Mouse (Mus musculus) lung, embryonic 14.5 days (tissue): Measurements from ENCODE around the gene Brinp2. TPM values are rescaled to one million over a fixed set of nuclear protein-coding genes. Genes with fewer than 3 reads are reported as not detected.

Source experiments
- ATAC-seq: fragments of 200-750 bp; cut with Nextera tagmentation; 2 replicates; pipeline ENCODE4 v1.8.0; 2017; ENCODE audit warnings: mild to moderate bottlenecking, moderate TSS enrichment, moderate library complexity; ENCODE audit not compliant: insufficient read depth
- DNase-seq: peaks from one replicate; pipeline ENCODE4 v3.0.0-alpha.2; 2015
- H3K27ac ChIP-seq: fragments of 300-500 bp; sonication (generic); 2 replicates; pipeline ENCODE4 v1.5.1; 2014; ENCODE audit warnings: low read depth, mild to moderate bottlenecking, moderate library complexity
- H3K27me3 ChIP-seq: fragments of 300-500 bp; sonication (generic); 2 replicates; pipeline ENCODE4 v1.6.1; 2014; ENCODE audit warnings: low read length, control low read depth; ENCODE audit not compliant: insufficient read depth
- H3K36me3 ChIP-seq: fragments of 300-500 bp; sonication (generic); 2 replicates; pipeline ENCODE4 v1.6.1; 2014; ENCODE audit warnings: control low read depth; ENCODE audit not compliant: insufficient read depth
- H3K4me1 ChIP-seq: fragments of 300-500 bp; sonication (generic); 2 replicates; pipeline ENCODE4 v1.6.1; 2014; ENCODE audit warnings: antibody characterized with exemption, control low read depth; ENCODE audit not compliant: insufficient read depth
- H3K4me2 ChIP-seq: fragments of 300-500 bp; sonication (generic); 2 replicates; pipeline ENCODE4 v1.6.1; 2014; ENCODE audit warnings: mild to moderate bottlenecking
- H3K4me3 ChIP-seq: fragments of 300-500 bp; sonication (generic); 2 replicates; pipeline ENCODE4 v1.5.1; 2014; ENCODE audit warnings: low read depth, low read length
- H3K9ac ChIP-seq: fragments of 300-500 bp; sonication (generic); 2 replicates; pipeline ENCODE4 v1.6.1; 2014
- H3K9me3 ChIP-seq: fragments of 300-500 bp; sonication (generic); 2 replicates; pipeline ENCODE4 v1.6.1; 2016; ENCODE audit warnings: low read depth, low read length, control low read depth
- CTCF ChIP-seq: IDR thresholded peaks from 2 replicates; pipeline ENCODE4 v1.5.1; 2016; ENCODE audit warnings: antibody characterized with exemption, low read depth
- WGBS: fragments of 180-500 bp; shearing (Covaris S2); extraction: QIAGEN DNeasy Blood & Tissue Kit; methylation state at CpG from one replicate; pipeline ENCODE4 v1.1.7; 2014; 5-methylcytosine and 5-hydroxymethylcytosine counted together
- polyA plus RNA-seq: library from polyadenylated mRNA; unstranded; fragments of >200 nt; fragmentation: Nextera tagmentation; extraction: Ambion mirVana; gene quantifications from 2 replicates; pipeline ENCODE4 v1.2.1, GENCODE M21; 2014

The Brinp2 gene
- polyA plus RNA-seq, 1 experiment from 2014 or later: 0.24 TPM

DNA sequence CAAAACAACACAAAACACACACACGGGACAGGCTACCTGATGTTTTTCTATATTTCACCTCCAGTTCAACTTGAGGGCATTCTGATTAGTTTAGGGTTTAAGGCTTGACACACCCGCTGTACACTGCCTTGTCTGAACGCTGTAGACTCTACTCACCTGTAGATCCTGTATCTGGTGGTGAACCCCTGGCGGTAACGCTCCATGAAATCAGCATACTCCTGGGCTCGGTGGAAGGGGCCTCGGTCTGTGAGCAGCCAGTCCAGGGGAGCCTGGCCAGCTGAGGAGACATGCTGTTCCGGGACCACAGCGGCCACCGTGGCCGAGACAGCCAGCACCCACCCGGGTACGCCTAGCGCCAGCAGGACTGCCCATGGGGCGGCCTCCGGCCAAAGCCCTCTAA is 60.9 kb downstream of the Brinp2 start:
- Histone ChIP-seq H3K36me3 (no peaks in the 10 kb centered on the region), H3K4me2 (no peak overlapping the region), H3K4me1 (no peaks in the 10 kb centered on the region; the same call in 1 of the 2 replicates), H3K27ac (no peak overlapping the region), H3K9me3 (no peaks in the 10 kb centered on the region), H3K27me3 (no peaks in the 10 kb centered on the region), H3K4me3 (no peak overlapping the region), H3K9ac (no peak overlapping the region)
- 56% methylated on average over 16 of the region's 16 CpGs for WGBS
- TF ChIP-seq CTCF: no peak
- ATAC-seq (peak; percentile 31; the same call in 1 of the 2 replicates), DNase-seq (no peak)

DNA sequence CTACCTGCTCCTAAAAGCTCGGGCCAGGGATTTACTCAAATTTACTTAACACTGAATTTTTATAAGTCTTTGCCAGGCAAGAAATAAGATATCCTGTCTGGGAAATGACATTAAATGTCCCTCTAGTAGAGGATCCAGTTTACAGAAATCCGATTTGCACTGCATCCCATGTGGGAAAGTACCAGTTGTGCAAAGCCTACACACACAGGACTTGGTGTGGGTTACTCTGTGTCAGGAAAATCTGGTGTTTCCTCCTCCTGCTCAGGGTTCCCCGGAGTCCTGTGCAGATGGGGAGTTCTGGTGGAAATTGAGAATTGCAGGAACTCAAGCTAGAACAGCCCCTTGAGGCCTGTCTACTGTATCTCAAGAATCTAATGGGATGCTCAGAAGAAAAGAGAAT is 70.9 kb downstream of the Brinp2 start:
- Histone ChIP-seq H3K27me3 (no peaks in the 10 kb centered on the region), H3K4me1 (no peaks in the 10 kb centered on the region), H3K9me3 (no peaks in the 10 kb centered on the region), H3K36me3 (no peaks in the 10 kb centered on the region), H3K9ac (no peak overlapping the region), H3K27ac (no peak overlapping the region), H3K4me2 (no peak overlapping the region), H3K4me3 (no peak overlapping the region)
- no peak for TF ChIP-seq CTCF
- ATAC-seq (no peak), DNase-seq (no peak)
- WGBS: 72% methylated on average over 3 of the region's 3 CpGs

DNA sequence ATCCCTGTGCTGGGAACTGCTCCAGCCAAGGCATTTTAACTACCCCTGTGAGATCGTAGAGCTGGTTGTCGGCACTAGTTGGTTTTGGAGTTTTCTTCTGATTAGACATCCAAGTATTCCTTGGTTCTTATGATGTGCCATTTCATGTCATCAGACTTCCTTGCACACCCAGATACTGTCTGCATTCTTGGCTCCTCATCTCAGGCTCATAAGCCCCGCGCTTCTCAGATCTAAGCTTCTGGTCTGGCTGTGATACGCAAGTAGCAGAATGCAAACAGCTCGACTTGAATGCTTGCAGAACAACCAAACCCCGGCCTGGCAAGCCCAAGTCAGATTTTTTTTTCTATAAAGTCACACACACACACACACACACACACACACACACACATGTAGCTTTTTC is 72.3 kb downstream of the Brinp2 start:
- Histone ChIP-seq H3K4me2 (no peak overlapping the region), H3K9ac (no peak overlapping the region), H3K4me3 (no peak overlapping the region), H3K4me1 (no peaks in the 10 kb centered on the region), H3K27me3 (no peaks in the 10 kb centered on the region), H3K9me3 (no peaks in the 10 kb centered on the region), H3K27ac (no peak overlapping the region), H3K36me3 (no peaks in the 10 kb centered on the region)
- DNase-seq (peak; percentile 35), ATAC-seq (no peak; the same call in 1 of the 2 replicates)
- 63% methylated on average over 7 of the region's 7 CpGs for WGBS
- no peak for TF ChIP-seq CTCF

GRCm38 (mm10) chr1:158272058-158272457 is 84.1 kb downstream of the Brinp2 start:
- DNase-seq: no peak
- H3K27ac ChIP-seq: no peak overlapping the region
- H3K4me1 ChIP-seq: no peaks in the 10 kb centered on the region
- TF ChIP-seq CTCF: no peak
- no peak for ATAC-seq
- no peak overlapping the region for H3K4me2 ChIP-seq
- 75% methylated on average over 9 of the region's 9 CpGs for WGBS
- H3K9ac ChIP-seq: no peak overlapping the region
- H3K9me3 ChIP-seq: no peaks in the 10 kb centered on the region
- H3K4me3 ChIP-seq: no peak overlapping the region
- no peaks in the 10 kb centered on the region for H3K36me3 ChIP-seq
- no peaks in the 10 kb centered on the region for H3K27me3 ChIP-seq

DNA sequence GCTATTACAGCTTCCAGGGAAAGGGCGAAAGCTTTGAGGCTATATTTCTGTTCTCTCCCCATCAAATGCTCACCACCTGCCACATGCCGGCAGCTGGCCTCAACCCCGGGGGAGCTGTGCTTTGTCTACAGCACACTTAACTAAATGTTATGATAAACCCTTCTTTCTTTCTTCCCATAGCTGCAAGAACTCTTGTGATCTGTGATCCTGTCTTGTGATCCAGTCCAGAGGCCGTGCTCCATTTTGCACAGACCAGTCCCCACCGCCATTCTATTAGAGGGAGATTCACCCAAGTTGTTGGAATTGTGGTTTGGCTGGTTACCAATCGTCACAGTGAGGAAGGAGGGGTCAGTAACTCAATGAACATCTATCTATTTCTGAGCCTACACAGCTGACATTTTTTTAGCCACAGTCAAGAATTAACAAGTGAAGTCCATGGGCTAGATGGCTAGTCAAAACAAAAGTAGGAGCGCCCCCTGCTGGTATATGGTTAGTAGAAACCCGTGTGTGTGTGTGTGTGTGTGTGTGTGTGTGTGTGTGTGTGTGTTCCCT is 89.0 kb downstream of the Brinp2 start:
- no peak overlapping the region for H3K9ac ChIP-seq
- H3K4me1 ChIP-seq: no peaks in the 10 kb centered on the region
- ATAC-seq (peak; percentile 95), DNase-seq (peak; percentile 85)
- H3K9me3 ChIP-seq: no peaks in the 10 kb centered on the region
- H3K4me3 ChIP-seq: no peak overlapping the region
- no peaks in the 10 kb centered on the region for H3K36me3 ChIP-seq
- H3K4me2 ChIP-seq: no peak overlapping the region
- no peak overlapping the region for H3K27ac ChIP-seq
- peak; percentile 70 for TF ChIP-seq CTCF
- H3K27me3 ChIP-seq: no peaks in the 10 kb centered on the region
- WGBS: 22% methylated on average over 8 of the region's 8 CpGs

GRCm38 (mm10) chr1:158266293-158267019 is 89.7 kb downstream of the Brinp2 start:
- 69% methylated on average over 3 of the region's 3 CpGs for WGBS
- no peak overlapping the region for H3K9ac ChIP-seq
- ATAC-seq: peak; percentile 77; the same call in 1 of the 2 replicates
- no peak overlapping the region for H3K4me2 ChIP-seq
- no peak for TF ChIP-seq CTCF
- H3K4me1 ChIP-seq: no peaks in the 10 kb centered on the region
- DNase-seq: no peak
- no peaks in the 10 kb centered on the region for H3K27me3 ChIP-seq
- no peak overlapping the region for H3K4me3 ChIP-seq
- H3K27ac ChIP-seq: no peak overlapping the region
- H3K9me3 ChIP-seq: no peaks in the 10 kb centered on the region
- H3K36me3 ChIP-seq: no peaks in the 10 kb centered on the region

DNA sequence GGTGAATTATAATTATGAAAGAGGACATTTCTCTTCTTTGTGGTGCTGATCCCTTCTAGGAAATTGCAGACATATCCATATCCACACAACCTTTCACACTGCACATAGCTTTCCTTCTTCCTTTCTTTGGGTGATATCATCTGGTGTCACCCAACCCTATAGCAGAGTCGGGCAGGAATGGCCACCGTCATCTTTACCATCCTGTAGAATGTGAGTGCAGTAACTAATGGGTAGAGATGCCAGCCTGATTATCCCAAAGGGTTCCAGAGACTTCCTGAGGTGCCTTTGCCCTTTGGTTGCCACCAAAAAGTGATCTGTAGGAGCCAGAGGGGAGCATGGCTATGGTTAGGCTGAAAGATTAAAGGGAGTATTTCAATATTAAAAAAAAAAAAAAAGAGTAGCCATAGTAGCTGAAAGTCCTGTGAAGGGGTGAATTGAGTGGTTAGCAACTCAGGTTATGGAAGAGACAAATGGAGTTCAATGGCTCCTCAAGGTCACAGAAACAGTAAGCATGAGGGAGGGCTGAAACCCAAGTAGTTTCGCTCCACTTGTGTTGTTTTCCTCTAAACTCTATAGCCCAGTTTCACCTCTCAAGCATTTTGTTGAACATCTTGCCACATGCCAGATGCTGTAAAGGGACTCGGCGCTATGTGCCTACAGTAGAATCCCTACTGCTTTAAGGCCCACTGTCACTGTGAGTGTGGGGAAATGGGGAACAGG is 96.5 kb downstream of the Brinp2 start:
- no peaks in the 10 kb centered on the region for H3K36me3 ChIP-seq
- no peak overlapping the region for H3K4me2 ChIP-seq
- H3K4me3 ChIP-seq: no peak overlapping the region
- no peak for TF ChIP-seq CTCF
- H3K4me1 ChIP-seq: no peaks in the 10 kb centered on the region
- WGBS: 93% methylated on average over 5 of the region's 5 CpGs
- H3K9ac ChIP-seq: no peak overlapping the region
- H3K27ac ChIP-seq: no peak overlapping the region
- no peak for ATAC-seq
- H3K27me3 ChIP-seq: no peaks in the 10 kb centered on the region
- no peaks in the 10 kb centered on the region for H3K9me3 ChIP-seq
- DNase-seq: no peak
